In the genomic region with DNA sequence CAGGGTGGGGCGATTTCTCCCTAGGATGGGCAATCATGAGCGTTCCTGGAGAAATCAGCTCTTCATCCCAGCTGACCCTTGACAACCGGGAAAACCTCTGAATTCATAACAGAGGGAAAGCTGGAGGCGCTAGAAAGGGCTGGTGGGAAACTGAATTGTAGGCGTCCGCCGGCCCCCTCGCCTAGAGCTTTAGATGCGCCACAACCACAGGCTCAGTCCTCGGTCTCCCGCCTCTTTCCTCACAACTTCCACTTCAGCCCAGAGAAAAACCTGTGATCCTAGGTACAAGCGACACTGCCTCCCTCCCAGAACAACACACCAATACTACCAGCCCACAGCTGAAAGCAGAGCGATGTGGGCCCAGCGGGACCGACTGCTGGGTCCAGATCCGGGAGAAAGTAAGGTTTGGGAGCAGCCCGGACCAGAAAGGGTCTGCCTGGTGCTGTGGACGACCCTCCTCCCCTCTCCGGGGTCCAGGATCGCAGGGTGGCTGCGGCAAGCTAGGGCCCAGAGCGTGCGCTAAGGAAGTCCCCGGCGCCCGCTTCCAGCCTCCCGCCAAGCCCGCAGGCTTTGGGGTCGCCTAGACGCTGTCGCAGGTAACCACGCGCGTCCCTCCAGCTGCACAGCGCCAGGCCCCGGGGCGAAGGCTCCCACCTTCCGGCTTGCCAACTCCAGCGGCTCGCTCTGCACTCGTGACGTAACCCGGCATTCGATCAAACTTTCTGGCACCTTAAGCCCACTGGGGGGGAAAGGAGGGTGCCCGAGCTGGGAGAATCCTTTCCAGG, we compare ENCODE assay signal across 8 mouse cellular contexts. TPM values are rescaled to one million over a fixed set of nuclear protein-coding genes. Genes with fewer than 3 reads are reported as not detected.
DNase-seq lines count a peak whose midpoint lies in the region; ATAC-seq and TF ChIP-seq lines count a peak whose summit lies in the region.

No protein-coding gene starts in this region.

- peak overlapping the region; percentile 85 for H3K9ac ChIP-seq in forebrain, embryonic 16.5 days (replicated peaks; ENCODE audit: low read depth, low read length)
- peak overlapping the region; percentile 94 for H3K9ac ChIP-seq in intestine, embryonic 14.5 days (ENCODE audit: low read length)
- peak overlapping the region; percentile 45; the same call in 1 of the 2 replicates for H3K9ac ChIP-seq in liver, embryonic 13.5 days

- no peak for TF ChIP-seq POLR2A in brain, embryonic 14.5 days (IDR thresholded peaks at IDR 0.05; ENCODE audit: borderline replicate concordance, extremely low read depth, insufficient read depth, insufficient read length, poor library complexity, severe bottlenecking)
- TF ChIP-seq POLR2A in olfactory bulb, adult 2 months (IDR thresholded peaks at IDR 0.05; ENCODE audit: insufficient read depth, low read depth, low read length), result no peak

- WGBS in forebrain, embryonic 16.5 days, result under 1% methylated on average over 44 of the region's 45 CpGs
- under 1% methylated on average over 45 of the region's 45 CpGs for WGBS in intestine, embryonic 14.5 days
- 1% methylated on average over 45 of the region's 45 CpGs for WGBS in liver, embryonic 13.5 days (ENCODE audit: insufficient replicate concordance)
- 2% methylated on average over 45 of the region's 45 CpGs for WGBS in olfactory bulb, adult 2 months

- TF ChIP-seq CTCF in layer of hippocampus, adult 2 months (conservative IDR thresholded peaks at IDR 0.05), result no peak
- no peak for TF ChIP-seq CTCF in brain, embryonic 14.5 days (IDR thresholded peaks at IDR 0.05; ENCODE audit: borderline replicate concordance, extremely low read depth, insufficient read depth, insufficient read length)
- TF ChIP-seq CTCF in olfactory bulb, adult 2 months (IDR thresholded peaks at IDR 0.05; ENCODE audit: insufficient read depth, low read depth, low read length), result no peak

- ATAC-seq in forebrain, embryonic 16.5 days, result no peak
- no peak for ATAC-seq in intestine, embryonic 14.5 days (replicated peaks; ENCODE audit: low FRiP score, low TSS enrichment, low read depth)
- ATAC-seq in liver, embryonic 13.5 days (ENCODE audit: low read depth), result no peak

- H3K4me3 ChIP-seq in layer of hippocampus, adult 2 months, result peak overlapping the region; percentile 63
- H3K4me3 ChIP-seq in forebrain, embryonic 16.5 days (replicated peaks; ENCODE audit: low read length), result peak overlapping the region; percentile 64
- peak overlapping the region; percentile 88 for H3K4me3 ChIP-seq in intestine, embryonic 14.5 days (ENCODE audit: low read depth, low read length)
- H3K4me3 ChIP-seq in liver, embryonic 13.5 days (replicated peaks), result peak overlapping the region; percentile 61
- H3K4me3 ChIP-seq in olfactory bulb, adult 2 months (ENCODE audit: insufficient read depth, low read depth, low read length), result peak overlapping the region; percentile 63

- H3K36me3 ChIP-seq in forebrain, embryonic 16.5 days (ENCODE audit: control insufficient read depth, insufficient read depth), result no peaks in the 10 kb centered on the region
- H3K36me3 ChIP-seq in intestine, embryonic 14.5 days (ENCODE audit: control insufficient read depth, insufficient read depth, low read length), result no peaks in the 10 kb centered on the region
- H3K36me3 ChIP-seq in liver, embryonic 13.5 days, result no peaks in the 10 kb centered on the region

- H3K4me2 ChIP-seq in forebrain, embryonic 16.5 days (ENCODE audit: low read length), result peak overlapping the region; percentile 95
- peak overlapping the region; percentile 95 for H3K4me2 ChIP-seq in intestine, embryonic 14.5 days (ENCODE audit: low read length)
- peak overlapping the region; percentile 74 for H3K4me2 ChIP-seq in liver, embryonic 13.5 days

- H3K9me3 ChIP-seq in forebrain, embryonic 16.5 days (ENCODE audit: control insufficient read depth, low read length), result no peaks in the 10 kb centered on the region
- no peaks in the 10 kb centered on the region for H3K9me3 ChIP-seq in intestine, embryonic 14.5 days (ENCODE audit: control insufficient read depth, low read length)
- H3K9me3 ChIP-seq in liver, embryonic 13.5 days (replicated peaks), result no peaks in the 10 kb centered on the region

- peaks cover 10% of the 10 kb centered on the region for H3K4me1 ChIP-seq in forebrain, embryonic 16.5 days (replicated peaks; ENCODE audit: control insufficient read depth, insufficient read depth, low read length)
- peaks cover 18% of the 10 kb centered on the region for H3K4me1 ChIP-seq in intestine, embryonic 14.5 days (replicated peaks; ENCODE audit: control insufficient read depth, insufficient read depth, low read length)
- 0 out of 2 replicates have a peak, but pooled peaks cover 14% of the 10 kb centered on the region for H3K4me1 ChIP-seq in liver, embryonic 13.5 days (replicated peaks)
- peaks cover 8% of the 10 kb centered on the region for H3K4me1 ChIP-seq in olfactory bulb, adult 2 months (ENCODE audit: control insufficient read depth, insufficient read depth, low read length)

- no peak for DNase-seq in layer of hippocampus, adult 2 months (ENCODE audit: low spot score in 2 of 2)
- no peak for DNase-seq in layer of hippocampus, adult 11-12 months (ENCODE audit: low spot score)
- peak; percentile 70 for DNase-seq in brain, embryonic 14.5 days (ENCODE audit: low read depth)
- DNase-seq in intestine, embryonic 14.5 days (ENCODE audit: low spot score), result peak; percentile 81
- no peak for DNase-seq in liver, embryonic 13.5 days
- DNase-seq in urinary bladder, postnatal 25 days (ENCODE audit: low spot score), result peak; percentile 48

- H3K27me3 ChIP-seq in forebrain, embryonic 16.5 days (replicated peaks; ENCODE audit: control insufficient read depth, insufficient read depth, low read length), result peaks cover 10% of the 10 kb centered on the region; the same call in 1 of the 2 replicates
- no peaks in the 10 kb centered on the region for H3K27me3 ChIP-seq in intestine, embryonic 14.5 days (replicated peaks; ENCODE audit: control insufficient read depth, insufficient read depth, low read length)
- peaks cover 70% of the 10 kb centered on the region for H3K27me3 ChIP-seq in liver, embryonic 13.5 days

- no peak overlapping the region for H3K27ac ChIP-seq in layer of hippocampus, adult 2 months
- peak overlapping the region; percentile 0; the same call in 1 of the 2 replicates for H3K27ac ChIP-seq in forebrain, embryonic 16.5 days (ENCODE audit: low read length)
- H3K27ac ChIP-seq in intestine, embryonic 14.5 days (ENCODE audit: low read depth), result peak overlapping the region; percentile 87; the same call in 1 of the 2 replicates
- H3K27ac ChIP-seq in liver, embryonic 13.5 days, result no peak overlapping the region
- no peak overlapping the region for H3K27ac ChIP-seq in olfactory bulb, adult 2 months (ENCODE audit: insufficient read depth, low read depth, low read length)

RNA-seq across cellular contexts. Expression of gene Efna5, which starts 1.4 kb away (rescaled TPM):
- total RNA-seq in layer of hippocampus, adult 2 months (2021), result 1 to 10 TPM; 6.7 to 8.5 TPM
- 8.4 and 21.5 TPM in 2 replicates for polyA plus RNA-seq in brain, embryonic 14.5 days (2012; rRNA removed)
- 20.0 and 22.4 TPM in 2 replicates for polyA plus RNA-seq in forebrain, embryonic 16.5 days (2015; fragmentation: Nextera tagmentation; extraction: Ambion mirVana)
- 42.4 and 51.1 TPM in 2 replicates for polyA plus RNA-seq in intestine, embryonic 14.5 days (2014; fragmentation: Nextera tagmentation; extraction: Ambion mirVana)
- polyA plus RNA-seq in liver, embryonic 13.5 days (2015; fragmentation: Nextera tagmentation; extraction: Ambion mirVana), result 2.6 and 2.9 TPM in 2 replicates
- not detected in 2 replicates for polyA plus RNA-seq in olfactory bulb, adult 2 months (2012; ENCODE audit: insufficient read depth, insufficient read length, low replicate concordance, missing spikeins)

Comparison
In these comparisons a context has a peak if more than half of its experiments do, and no peak if none do; other contexts are left out.
1. DNase-seq: peak in brain, embryonic 14.5 days (single experiment), intestine, embryonic 14.5 days (single experiment) and urinary bladder, postnatal 25 days (single experiment); none in layer of hippocampus, adult 2 months (0 of 2), layer of hippocampus, adult 11-12 months (single experiment) and liver, embryonic 13.5 days (single experiment).
2. H3K27ac ChIP-seq: peak in forebrain, embryonic 16.5 days (single experiment) and intestine, embryonic 14.5 days (single experiment); none in layer of hippocampus, adult 2 months (single experiment), liver, embryonic 13.5 days (single experiment) and olfactory bulb, adult 2 months (single experiment).
3. Peak in every context shown above with its lines, with median percentiles within 50 percentile points of each other: H3K4me3 ChIP-seq, H3K4me2 ChIP-seq and H3K9ac ChIP-seq.